Mouse (Mus musculus): ENCODE data around the gene Sqstm1.
A peak's percentile ranks its signal among the peaks of the same experiment; 100 is the strongest.

Gene Sqstm1

GRCm38 (mm10) chr11:50211322-50212059, 864 bp upstream of the Sqstm1 start:
- no peak for DNase-seq (ENCODE audit: low spot score)

GRCm38 (mm10) chr11:50210101-50210504, 524 bp downstream of the Sqstm1 start:
- peak; percentile 94 for DNase-seq (ENCODE audit: low spot score)

- no peak for DNase-seq (ENCODE audit: low spot score)
These were observed 2.6 kb downstream of the Sqstm1 start for GRCm38 (mm10) chr11:50208039-50208438.

- DNase-seq (ENCODE audit: low spot score), result no peak
These were observed 3.3 kb downstream of the Sqstm1 start for GRCm38 (mm10) chr11:50207344-50207743.

- DNase-seq (ENCODE audit: low spot score), result no peak
These were observed 4.6 kb downstream of the Sqstm1 start for GRCm38 (mm10) chr11:50206037-50206436.

- DNase-seq (ENCODE audit: low spot score), result no peak
These were observed 5.2 kb downstream of the Sqstm1 start for GRCm38 (mm10) chr11:50205434-50205833.

GRCm38 (mm10) chr11:50203302-50203827, 7.3 kb downstream of the Sqstm1 start:
- no peak for DNase-seq (ENCODE audit: low spot score)

GRCm38 (mm10) chr11:50201590-50201989, 9.0 kb downstream of the Sqstm1 start:
- no peak for DNase-seq (ENCODE audit: low spot score)

GRCm38 (mm10) chr11:50200613-50201012, 10.0 kb downstream of the Sqstm1 start:
- DNase-seq (ENCODE audit: low spot score), result no peak

- no peak for DNase-seq (ENCODE audit: low spot score)
These were observed 11.7 kb downstream of the Sqstm1 start for GRCm38 (mm10) chr11:50198916-50199315.

GRCm38 (mm10) chr11:50198219-50198846, 12.3 kb downstream of the Sqstm1 start:
- no peak for DNase-seq (ENCODE audit: low spot score)

GRCm38 (mm10) chr11:50197500-50197899, 13.1 kb downstream of the Sqstm1 start:
- DNase-seq (ENCODE audit: low spot score), result no peak

GRCm38 (mm10) chr11:50194793-50195192, 15.8 kb downstream of the Sqstm1 start:
- DNase-seq (ENCODE audit: low spot score), result no peak

- DNase-seq (ENCODE audit: low spot score), result no peak
These were observed 16.6 kb downstream of the Sqstm1 start for GRCm38 (mm10) chr11:50194070-50194469.

- DNase-seq (ENCODE audit: low spot score), result no peak
These were observed 18.3 kb downstream of the Sqstm1 start for GRCm38 (mm10) chr11:50192278-50192677.

- DNase-seq (ENCODE audit: low spot score), result no peak
These were observed 20.3 kb downstream of the Sqstm1 start for GRCm38 (mm10) chr11:50190362-50190761.

- DNase-seq (ENCODE audit: low spot score), result no peak
These were observed 21.9 kb downstream of the Sqstm1 start for GRCm38 (mm10) chr11:50188682-50189081.

- DNase-seq (ENCODE audit: low spot score), result no peak
These were observed 25.8 kb downstream of the Sqstm1 start for GRCm38 (mm10) chr11:50184788-50185187.

GRCm38 (mm10) chr11:50182702-50183101, 27.9 kb downstream of the Sqstm1 start:
- DNase-seq (ENCODE audit: low spot score), result no peak

GRCm38 (mm10) chr11:50180478-50181231, 30.0 kb downstream of the Sqstm1 start:
- no peak for DNase-seq (ENCODE audit: low spot score)

- no peak for DNase-seq (ENCODE audit: low spot score)
These were observed 31.8 kb downstream of the Sqstm1 start for GRCm38 (mm10) chr11:50178532-50179488.

Measured in urinary bladder, postnatal 14 days (tissue).